ENCODE assay signal across 24 mouse cellular contexts in genomic region chr8:126159485-126159884, GRCm38 (mm10).
"Had no signal": no experiment of that assay in that cellular context is flagged by ENCODE, and none has a peak within 500 bp of the region (broad histone marks: within the 10 kb centered on the region; RNA-seq: fewer than 3 reads in every experiment).

No protein-coding gene starts in this region.

- H3K4me3 ChIP-seq: heart, adult 2 months; heart, embryonic 13.5 days; heart, embryonic 15.5 days; hindbrain, embryonic 15.5 days; kidney, embryonic 15.5 days; limb, embryonic 13.5 days; limb, embryonic 15.5 days had no signal

- H3K9me3 ChIP-seq: heart, embryonic 13.5 days; heart, embryonic 15.5 days; hindbrain, embryonic 15.5 days; kidney, embryonic 15.5 days; limb, embryonic 13.5 days; limb, embryonic 15.5 days had no signal

- DNase-seq: gastrocnemius, postnatal 14 days; gastrocnemius, postnatal 36 days; heart, adult 11 months; heart, adult 2 months; heart, postnatal 14 days; heart, postnatal 36 days; kidney, adult 11 months; kidney, adult 2 months; kidney, adult 9 months; kidney, postnatal 14 days; kidney, postnatal 36 days; layer of hippocampus, adult 9-11 months; layer of hippocampus, postnatal 36 days; left cerebral cortex, postnatal 4 days had no signal

- H3K4me1 ChIP-seq: limb, embryonic 13.5 days had no signal

- H3K27me3 ChIP-seq: heart, embryonic 15.5 days; hindbrain, embryonic 15.5 days; kidney, embryonic 15.5 days; limb, embryonic 13.5 days; limb, embryonic 15.5 days had no signal

- H3K36me3 ChIP-seq: heart, embryonic 13.5 days; heart, embryonic 15.5 days; hindbrain, embryonic 15.5 days; kidney, embryonic 15.5 days; limb, embryonic 13.5 days; limb, embryonic 15.5 days had no signal

- H3K4me2 ChIP-seq: heart, embryonic 11.5 days; heart, embryonic 13.5 days; heart, embryonic 15.5 days; hindbrain, embryonic 15.5 days; kidney, embryonic 15.5 days; limb, embryonic 13.5 days; limb, embryonic 15.5 days had no signal

- H3K9ac ChIP-seq: heart, embryonic 13.5 days; heart, embryonic 15.5 days; hindbrain, embryonic 15.5 days; kidney, embryonic 15.5 days; limb, embryonic 13.5 days; limb, embryonic 15.5 days had no signal

- H3K27ac ChIP-seq: heart, adult 2 months; heart, embryonic 13.5 days; heart, embryonic 15.5 days; hindbrain, embryonic 15.5 days; hindbrain, postnatal 0 days; kidney, embryonic 15.5 days; kidney, postnatal 0 days; limb, embryonic 13.5 days; limb, embryonic 15.5 days had no signal

- ATAC-seq: hindbrain, postnatal 0 days; intestine, embryonic 16.5 days had no signal
